Mouse (Mus musculus): ENCODE measurements around the gene Myl9. TPM values are rescaled to one million over a fixed set of nuclear protein-coding genes. Genes with fewer than 3 reads are reported as not detected.

Gene Myl9
- polyA plus RNA-seq, 1 experiment from 2014 or later: 1,736 TPM

GRCm38 (mm10) chr2:156760843-156761505, 14.2 kb upstream of the Myl9 start:
- no peak overlapping the region for H3K9ac ChIP-seq (replicated peaks; ENCODE audit: low read depth, low read length)
- no peak overlapping the region for H3K4me2 ChIP-seq (replicated peaks; ENCODE audit: low read depth, low read length)
- H3K4me1 ChIP-seq (ENCODE audit: control insufficient read depth, insufficient read depth, low read length): no peaks in the 10 kb centered on the region
- 85% methylated on average over 5 of the region's 5 CpGs for WGBS
- H3K27me3 ChIP-seq (ENCODE audit: control insufficient read depth, insufficient read depth, low read length): no peaks in the 10 kb centered on the region
- peaks cover 66% of the 10 kb centered on the region for H3K36me3 ChIP-seq (ENCODE audit: control insufficient read depth, insufficient read depth, low read length)
- no peak for ATAC-seq (ENCODE audit: insufficient number of reproducible peaks, insufficient read depth, low FRiP score, low read depth)
- H3K27ac ChIP-seq (ENCODE audit: low read length): no peak overlapping the region
- no peak overlapping the region for H3K4me3 ChIP-seq (ENCODE audit: low read depth, low read length)
- no peaks in the 10 kb centered on the region; the same call in 1 of the 2 replicates for H3K9me3 ChIP-seq (ENCODE audit: control insufficient read depth, low read depth, low read length)

- WGBS: 97% methylated on average over 17 of the region's 17 CpGs
- Histone ChIP-seq H3K27ac (ENCODE audit: low read length) (no peak overlapping the region), H3K36me3 (ENCODE audit: control insufficient read depth, insufficient read depth, low read length) (peaks cover 59% of the 10 kb centered on the region)
Measured at GRCm38 (mm10) chr2:156761521-156762278, 13.5 kb upstream of the Myl9 start.

GRCm38 (mm10) chr2:156762499-156762898, 12.7 kb upstream of the Myl9 start:
- 0 out of 2 replicates have a peak overlapping the region, but pooled peaks have one; percentile 10 for H3K27ac ChIP-seq (ENCODE audit: low read length)
- no peak overlapping the region for H3K4me2 ChIP-seq (replicated peaks; ENCODE audit: low read depth, low read length)
- no peaks in the 10 kb centered on the region for H3K4me1 ChIP-seq (ENCODE audit: control insufficient read depth, insufficient read depth, low read length)
- ATAC-seq (ENCODE audit: insufficient number of reproducible peaks, insufficient read depth, low FRiP score, low read depth): no peak
- H3K36me3 ChIP-seq (ENCODE audit: control insufficient read depth, insufficient read depth, low read length): peaks cover 51% of the 10 kb centered on the region
- H3K9ac ChIP-seq (replicated peaks; ENCODE audit: low read depth, low read length): no peak overlapping the region
- no peaks in the 10 kb centered on the region for H3K27me3 ChIP-seq (ENCODE audit: control insufficient read depth, insufficient read depth, low read length)
- no peak overlapping the region for H3K4me3 ChIP-seq (ENCODE audit: low read depth, low read length)
- H3K9me3 ChIP-seq (ENCODE audit: control insufficient read depth, low read depth, low read length): no peaks in the 10 kb centered on the region; the same call in 1 of the 2 replicates
- 86% methylated on average over 21 of the region's 21 CpGs for WGBS

More at GRCm38 (mm10) chr2:156761521-156762278, 13.5 kb upstream of the Myl9 start:
- H3K9me3 ChIP-seq (ENCODE audit: control insufficient read depth, low read depth, low read length): no peaks in the 10 kb centered on the region; the same call in 1 of the 2 replicates
- H3K4me1 ChIP-seq (ENCODE audit: control insufficient read depth, insufficient read depth, low read length): no peaks in the 10 kb centered on the region
- no peak for ATAC-seq (ENCODE audit: insufficient number of reproducible peaks, insufficient read depth, low FRiP score, low read depth)
- H3K4me3 ChIP-seq (ENCODE audit: low read depth, low read length): no peak overlapping the region
- H3K27me3 ChIP-seq (ENCODE audit: control insufficient read depth, insufficient read depth, low read length): no peaks in the 10 kb centered on the region
- no peak overlapping the region for H3K4me2 ChIP-seq (replicated peaks; ENCODE audit: low read depth, low read length)
- no peak overlapping the region for H3K9ac ChIP-seq (replicated peaks; ENCODE audit: low read depth, low read length)

GRCm38 (mm10) chr2:156763101-156763500, 12.1 kb upstream of the Myl9 start:
- Histone ChIP-seq H3K9ac (replicated peaks; ENCODE audit: low read depth, low read length) (no peak overlapping the region), H3K27ac (ENCODE audit: low read length) (no peak overlapping the region), H3K4me3 (ENCODE audit: low read depth, low read length) (no peak overlapping the region), H3K4me1 (ENCODE audit: control insufficient read depth, insufficient read depth, low read length) (no peaks in the 10 kb centered on the region), H3K27me3 (ENCODE audit: control insufficient read depth, insufficient read depth, low read length) (no peaks in the 10 kb centered on the region), H3K4me2 (replicated peaks; ENCODE audit: low read depth, low read length) (no peak overlapping the region), H3K36me3 (ENCODE audit: control insufficient read depth, insufficient read depth, low read length) (peaks cover 45% of the 10 kb centered on the region), H3K9me3 (ENCODE audit: control insufficient read depth, low read depth, low read length) (no peaks in the 10 kb centered on the region; the same call in 1 of the 2 replicates)
- ATAC-seq (ENCODE audit: insufficient number of reproducible peaks, insufficient read depth, low FRiP score, low read depth): no peak
- WGBS: 81% methylated on average over 11 of the region's 11 CpGs

- 95% methylated on average over 10 of the region's 10 CpGs for WGBS
- Histone ChIP-seq H3K4me2 (replicated peaks; ENCODE audit: low read depth, low read length) (no peak overlapping the region), H3K36me3 (ENCODE audit: control insufficient read depth, insufficient read depth, low read length) (peaks cover 36% of the 10 kb centered on the region), H3K9ac (replicated peaks; ENCODE audit: low read depth, low read length) (no peak overlapping the region), H3K4me3 (ENCODE audit: low read depth, low read length) (no peak overlapping the region), H3K27ac (ENCODE audit: low read length) (no peak overlapping the region), H3K4me1 (ENCODE audit: control insufficient read depth, insufficient read depth, low read length) (no peaks in the 10 kb centered on the region), H3K9me3 (ENCODE audit: control insufficient read depth, low read depth, low read length) (no peaks in the 10 kb centered on the region), H3K27me3 (ENCODE audit: control insufficient read depth, insufficient read depth, low read length) (no peaks in the 10 kb centered on the region)
- ATAC-seq (ENCODE audit: insufficient number of reproducible peaks, insufficient read depth, low FRiP score, low read depth): no peak
Measured at GRCm38 (mm10) chr2:156764022-156764421, 11.2 kb upstream of the Myl9 start.

- no peaks in the 10 kb centered on the region for H3K27me3 ChIP-seq (ENCODE audit: control insufficient read depth, insufficient read depth, low read length)
- no peak for ATAC-seq (ENCODE audit: insufficient number of reproducible peaks, insufficient read depth, low FRiP score, low read depth)
- no peak overlapping the region for H3K4me3 ChIP-seq (ENCODE audit: low read depth, low read length)
- H3K27ac ChIP-seq (ENCODE audit: low read length): no peak overlapping the region
- H3K4me1 ChIP-seq (ENCODE audit: control insufficient read depth, insufficient read depth, low read length): no peaks in the 10 kb centered on the region
- H3K9ac ChIP-seq (replicated peaks; ENCODE audit: low read depth, low read length): no peak overlapping the region
- H3K4me2 ChIP-seq (replicated peaks; ENCODE audit: low read depth, low read length): no peak overlapping the region
- peaks cover 35% of the 10 kb centered on the region for H3K36me3 ChIP-seq (ENCODE audit: control insufficient read depth, insufficient read depth, low read length)
- no peaks in the 10 kb centered on the region for H3K9me3 ChIP-seq (ENCODE audit: control insufficient read depth, low read depth, low read length)
- WGBS: 62% methylated on average over 4 of the region's 4 CpGs
Measured at GRCm38 (mm10) chr2:156764747-156765146, 10.5 kb upstream of the Myl9 start.

- ATAC-seq (ENCODE audit: insufficient number of reproducible peaks, insufficient read depth, low FRiP score, low read depth): no peak
- H3K4me1 ChIP-seq (ENCODE audit: control insufficient read depth, insufficient read depth, low read length): no peaks in the 10 kb centered on the region
- 58% methylated on average over 8 of the region's 8 CpGs for WGBS
- no peak overlapping the region for H3K27ac ChIP-seq (ENCODE audit: low read length)
- H3K4me3 ChIP-seq (ENCODE audit: low read depth, low read length): no peak overlapping the region
- peaks cover 35% of the 10 kb centered on the region for H3K36me3 ChIP-seq (ENCODE audit: control insufficient read depth, insufficient read depth, low read length)
- no peak overlapping the region for H3K9ac ChIP-seq (replicated peaks; ENCODE audit: low read depth, low read length)
- no peaks in the 10 kb centered on the region for H3K27me3 ChIP-seq (ENCODE audit: control insufficient read depth, insufficient read depth, low read length)
- H3K9me3 ChIP-seq (ENCODE audit: control insufficient read depth, low read depth, low read length): no peaks in the 10 kb centered on the region
- no peak overlapping the region for H3K4me2 ChIP-seq (replicated peaks; ENCODE audit: low read depth, low read length)
Measured at GRCm38 (mm10) chr2:156765593-156765992, 9.6 kb upstream of the Myl9 start.

GRCm38 (mm10) chr2:156766227-156767019, 8.8 kb upstream of the Myl9 start:
- WGBS: 71% methylated on average over 10 of the region's 10 CpGs
- no peak overlapping the region for H3K4me3 ChIP-seq (ENCODE audit: low read depth, low read length)
- H3K27me3 ChIP-seq (ENCODE audit: control insufficient read depth, insufficient read depth, low read length): no peaks in the 10 kb centered on the region
- H3K9me3 ChIP-seq (ENCODE audit: control insufficient read depth, low read depth, low read length): no peaks in the 10 kb centered on the region
- no peak for ATAC-seq (ENCODE audit: insufficient number of reproducible peaks, insufficient read depth, low FRiP score, low read depth)
- H3K9ac ChIP-seq (replicated peaks; ENCODE audit: low read depth, low read length): no peak overlapping the region
- H3K4me2 ChIP-seq (replicated peaks; ENCODE audit: low read depth, low read length): no peak overlapping the region
- H3K36me3 ChIP-seq (ENCODE audit: control insufficient read depth, insufficient read depth, low read length): peaks cover 27% of the 10 kb centered on the region
- H3K4me1 ChIP-seq (ENCODE audit: control insufficient read depth, insufficient read depth, low read length): no peaks in the 10 kb centered on the region
- H3K27ac ChIP-seq (ENCODE audit: low read length): no peak overlapping the region

Data from stomach, embryonic 14.5 days (tissue).